Mouse (Mus musculus): ENCODE results near the gene Slc30a6.

GRCm38 (mm10) chr17:74386657-74387056, 8.8 kb upstream of the Slc30a6 start:
- TF ChIP-seq CTCF (IDR thresholded peaks at IDR 0.05; ENCODE audit: borderline replicate concordance, extremely low read depth, insufficient read depth, insufficient read length) = no peak
- no peak for TF ChIP-seq POLR2A (IDR thresholded peaks at IDR 0.05; ENCODE audit: borderline replicate concordance, extremely low read depth, insufficient read depth, insufficient read length, poor library complexity, severe bottlenecking)
